Mouse (Mus musculus) cerebellum, adult 2 months (tissue): Measurements from ENCODE around the gene Ugt1a7c.

Experiments used
- CTCF ChIP-seq: fragments of 200-500 bp; IDR thresholded peaks from 2 replicates; pipeline ENCODE4 v1.5.1; 2011; ENCODE audit warnings: low read depth, mild to moderate bottlenecking, control low read depth, low read length, moderate library complexity, borderline replicate concordance; ENCODE audit not compliant: insufficient read depth
- POLR2A ChIP-seq: fragments of 200-500 bp; IDR thresholded peaks from 2 replicates; pipeline ENCODE4 v1.6.1; 2011; ENCODE audit warnings: low read length, control low read depth, borderline replicate concordance; ENCODE audit not compliant: insufficient read depth

GRCm38 (mm10) chr1:88254793-88255465 is 160.1 kb downstream of the Ugt1a7c start:
- TF ChIP-seq CTCF (no peak), POLR2A (no peak)
